Mouse (Mus musculus) retina, postnatal 1 day (tissue): ENCODE data around the gene Olfr15.
A peak's percentile ranks its signal among the peaks of the same experiment; 100 is the strongest.
"Not testable (repeated sequence)": the region's sequence is repeated elsewhere in the genome, so short reads cannot be mapped to it uniquely, and the experiment has no call there.

Experiments used
- DNase-seq: peaks from one replicate; pipeline ENCODE4 v3.0.0-alpha.2; 2012

Gene Olfr15

DNA sequence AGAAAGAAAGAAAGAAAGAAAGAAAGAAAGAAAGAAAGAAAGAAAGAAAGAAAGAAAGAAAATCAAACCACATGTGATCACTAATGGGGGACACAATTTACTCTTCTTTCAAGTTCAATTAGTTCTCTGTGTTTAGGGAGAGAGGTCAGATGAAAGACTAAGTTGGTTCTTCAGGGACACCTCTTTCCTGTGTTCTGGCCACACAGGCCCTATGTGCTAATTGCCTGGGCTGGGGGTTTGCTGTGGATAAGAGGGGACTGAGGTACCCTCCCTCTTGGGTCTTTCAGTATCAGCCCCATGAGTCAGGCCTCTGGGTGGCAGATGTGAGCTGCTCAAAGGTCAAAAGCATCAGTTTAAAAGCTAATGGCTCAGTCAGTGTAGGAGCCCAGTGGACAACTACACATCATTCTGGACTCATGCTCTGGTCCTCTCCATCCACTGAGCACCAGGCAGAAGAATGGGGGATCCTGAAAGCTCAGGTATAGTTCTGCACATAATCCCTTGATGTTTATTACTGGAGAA is at the start of gene Olfr15:
Gene Olfr15 (plus strand): TSS at position 291 of the 522 bp plus-strand sequence.
- peak; percentile 17 for DNase-seq

DNA sequence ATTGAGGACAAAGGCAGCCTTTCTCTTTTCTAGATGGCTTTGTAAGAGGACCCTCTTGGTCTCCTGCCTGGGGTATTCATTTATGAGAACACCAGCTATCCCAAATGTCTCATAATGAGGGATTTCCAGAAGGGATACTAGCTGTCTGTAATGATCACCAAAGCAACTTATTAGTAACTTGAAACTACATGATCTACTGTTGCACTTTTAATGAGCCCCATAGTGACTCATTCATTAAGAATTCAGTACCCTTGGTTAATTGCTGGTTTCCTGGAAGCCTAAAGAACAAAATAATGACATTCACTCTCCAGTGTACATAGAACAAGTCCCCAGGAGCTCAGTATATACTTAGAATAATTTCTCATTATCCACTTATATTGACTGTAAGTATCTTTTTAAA is 49.4 kb upstream of the Olfr15 start:
- peak; percentile 75 for DNase-seq

DNA sequence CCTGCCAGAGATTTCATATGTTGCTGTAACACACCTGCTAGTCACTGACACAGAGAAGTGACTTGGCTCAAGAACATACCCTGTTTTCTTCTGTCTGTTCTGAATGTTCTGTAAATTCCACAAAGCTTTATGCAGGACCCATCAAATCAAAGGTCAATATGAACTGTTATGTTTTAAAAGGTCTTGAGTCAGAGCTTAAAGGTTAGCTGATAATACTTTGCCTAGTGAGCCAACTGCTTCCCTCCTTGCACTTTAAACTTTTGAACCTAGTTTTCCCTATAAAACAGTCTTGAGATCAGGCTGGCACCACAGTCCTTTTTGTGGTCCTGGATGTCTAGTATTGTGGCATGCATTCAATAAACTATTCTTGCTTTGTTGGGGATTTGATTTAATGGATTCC is 42.3 kb upstream of the Olfr15 start:
- no peak for DNase-seq

DNA sequence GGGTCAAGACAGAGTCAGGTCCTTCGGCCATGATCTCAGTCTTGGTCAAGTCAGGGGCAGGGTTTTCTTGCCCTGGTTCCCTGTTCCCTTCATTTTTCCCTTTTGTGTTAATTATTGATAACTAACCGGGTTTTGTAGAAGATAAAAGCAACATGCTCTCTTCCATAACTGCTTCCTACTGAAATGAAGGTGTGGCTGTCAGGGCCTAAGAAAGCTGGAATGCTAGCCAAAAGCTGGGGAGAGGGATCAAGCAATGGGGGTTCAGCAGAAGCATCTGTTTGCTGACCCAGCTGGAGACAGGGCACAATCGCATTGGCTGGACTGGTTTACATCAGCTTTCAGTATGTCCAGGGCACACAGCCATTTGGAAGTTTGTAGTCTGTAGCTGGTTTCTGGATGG is 22.5 kb upstream of the Olfr15 start:
- no peak for DNase-seq

DNA sequence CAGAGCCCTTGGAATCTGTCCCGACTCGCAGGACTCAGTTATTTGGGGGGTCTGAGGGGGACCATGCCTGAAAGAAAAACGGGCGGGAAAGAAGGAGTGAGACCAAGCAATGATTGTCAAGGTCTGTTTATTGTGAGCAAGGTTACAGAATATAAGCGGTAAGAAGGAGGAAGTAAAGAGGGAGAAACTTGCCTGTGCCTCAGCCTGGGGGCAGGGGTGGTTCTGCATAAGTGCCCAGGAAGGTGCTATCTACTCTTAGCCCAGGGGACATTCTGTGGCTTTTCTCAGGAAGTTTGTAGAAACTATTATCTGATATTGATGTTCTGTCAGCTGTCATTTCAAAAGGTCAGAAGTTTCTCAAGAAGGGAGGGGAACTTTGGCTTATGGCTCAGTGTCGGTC is 16.0 kb upstream of the Olfr15 start:
- DNase-seq = not testable (repeated sequence)

DNA sequence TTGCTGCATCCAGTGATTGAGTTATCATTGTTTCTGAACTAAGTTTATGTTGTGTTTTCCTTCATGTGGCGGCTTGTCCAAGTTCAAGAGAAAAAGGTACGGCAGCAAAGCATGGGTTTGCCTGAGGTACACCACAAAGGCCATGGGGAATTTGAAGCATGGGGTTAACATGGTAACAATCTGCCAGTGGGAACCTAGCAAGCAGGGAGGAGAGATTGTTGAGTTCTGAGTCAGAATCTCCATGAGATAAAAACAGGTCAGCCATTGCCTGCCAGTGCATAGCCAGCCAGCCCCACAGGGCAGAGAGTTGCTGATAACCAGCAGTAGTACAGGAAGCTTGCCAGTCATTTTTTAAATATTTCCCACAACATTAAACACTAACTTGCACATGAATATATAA is 10.5 kb upstream of the Olfr15 start:
- no peak for DNase-seq

DNA sequence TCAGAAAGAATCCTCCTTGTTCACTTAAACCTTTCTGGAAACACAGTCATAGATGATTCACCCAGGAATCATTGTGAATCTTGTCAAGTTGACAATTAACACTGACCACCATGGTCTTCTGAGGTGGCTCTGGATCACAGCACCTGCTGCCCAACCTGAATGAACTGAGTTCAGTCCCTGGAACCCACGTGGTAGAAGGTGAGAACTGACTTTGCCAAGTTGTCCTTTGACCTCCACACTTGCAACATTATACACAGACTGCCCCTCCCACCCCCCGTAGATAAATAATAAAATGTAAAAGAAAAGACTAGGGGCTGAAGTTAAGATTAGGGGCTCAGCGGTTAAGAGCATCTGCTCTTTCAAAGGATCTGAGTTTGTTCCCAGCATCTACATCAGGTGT is 2.7 kb upstream of the Olfr15 start:
- no peak for DNase-seq

GRCm38 (mm10) chr16:3829727-3830126 is 951 bp upstream of the Olfr15 start:
- no peak for DNase-seq

GRCm38 (mm10) chr16:3835461-3835860 is 4.8 kb downstream of the Olfr15 start:
- DNase-seq = no peak

- DNase-seq = peak; percentile 39
Measured at GRCm38 (mm10) chr16:3839157-3839885, 8.6 kb downstream of the Olfr15 start.

DNA sequence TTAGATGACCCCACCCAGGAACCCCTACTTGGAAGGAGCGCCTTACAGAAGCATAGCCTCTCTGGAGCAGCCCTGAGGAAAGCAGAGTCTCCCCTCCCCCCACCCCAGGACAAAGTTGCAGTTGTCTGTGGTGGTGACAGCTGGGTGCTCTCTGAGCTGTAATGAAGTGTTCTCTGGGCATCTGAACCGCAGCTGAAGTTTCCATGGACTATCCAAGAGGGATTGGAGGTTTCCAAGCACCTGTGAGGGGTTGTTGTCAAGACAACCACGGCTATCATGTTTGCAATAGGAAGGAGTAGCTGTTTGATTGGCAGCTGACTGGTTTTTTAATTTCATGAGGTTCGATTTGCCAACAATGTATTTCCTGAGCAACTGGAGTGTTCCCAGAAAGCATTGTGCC is 12.3 kb downstream of the Olfr15 start:
- DNase-seq = peak; percentile 52

DNA sequence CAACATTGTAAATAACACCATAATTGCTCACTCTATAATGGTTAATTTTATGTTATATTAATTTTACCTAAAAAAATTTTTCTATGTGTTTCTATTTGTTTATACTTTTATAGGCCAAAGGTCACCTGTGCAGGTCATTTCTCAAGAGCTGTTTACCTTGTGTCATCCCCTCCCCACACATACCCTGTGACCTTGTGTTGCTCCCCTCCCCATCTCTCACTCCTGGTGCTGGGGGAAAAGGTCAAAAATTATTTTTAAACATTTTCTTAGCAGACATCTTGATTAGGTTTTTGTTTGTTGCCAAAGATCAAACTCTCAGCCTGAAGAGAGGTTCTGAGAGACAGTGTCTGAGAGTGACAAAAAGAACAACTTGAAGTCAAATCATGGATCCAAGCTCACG is 13.1 kb downstream of the Olfr15 start:
- DNase-seq = no peak

DNA sequence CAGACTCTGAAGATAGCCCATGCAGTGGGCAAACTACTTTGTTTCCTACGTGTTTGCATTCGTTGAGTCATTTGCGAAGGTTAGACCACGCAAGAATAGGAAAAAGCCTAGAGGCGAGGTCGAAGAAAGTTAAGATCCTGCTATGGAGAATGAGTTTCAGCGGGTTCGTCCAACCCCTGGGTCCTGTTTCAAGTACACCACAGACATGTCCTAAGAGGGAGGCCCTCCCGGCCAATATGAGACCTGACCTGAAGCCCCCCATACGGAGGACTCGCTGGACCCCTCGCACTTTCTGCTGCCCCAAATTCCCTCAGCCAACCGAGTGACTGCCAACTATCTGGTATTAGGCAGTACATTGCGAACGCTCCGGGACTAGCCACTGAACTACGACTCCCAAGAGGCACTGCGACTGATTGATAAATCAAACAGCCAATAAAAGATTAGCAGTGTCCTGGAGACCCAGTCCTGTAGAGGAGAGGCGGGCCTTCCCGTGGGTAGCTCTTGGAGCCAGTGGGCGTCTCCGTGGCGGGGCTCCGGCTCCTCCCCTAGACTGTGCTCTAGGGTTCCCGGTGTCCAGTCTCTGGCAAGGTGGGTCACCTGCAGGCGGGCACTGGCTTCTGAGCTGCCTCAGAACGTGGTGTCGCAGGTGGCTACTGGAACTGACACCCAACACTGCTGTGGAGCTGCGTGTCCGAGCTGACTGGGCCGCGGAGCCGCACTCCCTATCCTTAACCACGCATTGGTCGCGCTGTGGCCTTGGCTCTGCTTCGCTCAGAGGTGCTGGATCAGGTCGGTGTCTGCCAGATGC is 16.2 kb downstream of the Olfr15 start, which contains the start of gene Zfp174:
Gene Zfp174 (plus strand): TSS at position 558 of the 808 bp plus-strand sequence.
- DNase-seq = peak; percentile 98

DNA sequence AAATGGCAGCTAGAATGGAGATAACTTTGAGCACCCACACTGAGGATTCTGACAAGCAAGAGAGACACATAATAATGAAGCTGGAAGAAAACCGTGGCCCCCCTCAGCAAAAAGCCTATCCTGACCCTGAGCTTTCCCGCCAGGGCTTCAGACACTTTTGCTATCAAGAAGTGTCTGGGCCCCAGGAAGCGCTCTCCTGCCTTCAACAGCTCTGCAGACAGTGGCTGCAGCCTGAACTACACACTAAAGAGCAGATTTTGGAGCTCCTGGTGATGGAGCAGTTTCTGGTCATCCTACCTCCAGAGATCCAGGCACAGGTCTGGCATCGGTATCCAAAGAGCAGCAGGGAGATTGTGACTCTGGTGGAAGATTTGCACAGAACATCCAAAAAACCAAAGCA is 17.2 kb downstream of the Olfr15 start:
- DNase-seq = no peak

- DNase-seq = no peak
Measured at GRCm38 (mm10) chr16:3848416-3848815, 17.7 kb downstream of the Olfr15 start.

DNA sequence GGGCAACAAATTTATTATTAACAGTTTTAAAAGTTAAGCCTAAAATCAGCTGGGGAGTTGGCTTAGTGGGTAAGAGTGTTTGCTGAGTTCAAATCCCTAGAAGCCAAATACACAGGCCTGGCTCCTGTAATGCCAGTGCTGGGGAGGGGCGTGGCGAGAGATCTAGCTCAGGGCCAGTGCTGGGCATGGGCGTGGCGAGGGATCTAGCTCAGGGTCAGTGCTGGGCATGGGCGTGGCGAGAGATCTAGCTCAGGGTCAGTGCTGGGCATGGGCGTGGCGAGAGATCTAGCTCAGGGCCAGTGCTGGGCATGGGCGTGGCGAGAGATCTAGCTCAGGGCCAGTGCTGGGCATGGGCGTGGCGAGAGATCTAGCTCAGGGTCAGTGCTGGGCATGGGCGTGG is 20.6 kb downstream of the Olfr15 start:
- not testable (repeated sequence) for DNase-seq

DNA sequence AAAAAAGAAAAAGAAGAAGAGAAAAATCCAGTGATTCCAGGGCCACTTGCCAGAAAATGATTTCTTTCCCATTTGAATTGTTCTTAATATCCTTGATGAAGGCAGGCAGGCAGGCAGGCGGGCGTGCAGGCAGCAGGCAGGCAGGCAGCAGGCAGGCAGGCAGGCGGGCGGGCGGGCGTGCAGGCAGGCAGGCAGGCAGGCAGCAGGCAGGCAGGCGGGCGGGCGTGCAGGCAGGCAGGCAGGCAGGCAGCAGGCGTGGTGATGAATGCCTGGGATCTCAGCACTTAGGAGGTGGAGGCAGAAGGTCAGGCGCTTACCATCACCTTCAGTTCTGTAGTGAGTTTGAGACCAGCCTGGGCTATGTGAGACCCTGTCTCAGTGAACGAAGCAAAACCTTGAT is 21.9 kb downstream of the Olfr15 start:
- DNase-seq = no peak

DNA sequence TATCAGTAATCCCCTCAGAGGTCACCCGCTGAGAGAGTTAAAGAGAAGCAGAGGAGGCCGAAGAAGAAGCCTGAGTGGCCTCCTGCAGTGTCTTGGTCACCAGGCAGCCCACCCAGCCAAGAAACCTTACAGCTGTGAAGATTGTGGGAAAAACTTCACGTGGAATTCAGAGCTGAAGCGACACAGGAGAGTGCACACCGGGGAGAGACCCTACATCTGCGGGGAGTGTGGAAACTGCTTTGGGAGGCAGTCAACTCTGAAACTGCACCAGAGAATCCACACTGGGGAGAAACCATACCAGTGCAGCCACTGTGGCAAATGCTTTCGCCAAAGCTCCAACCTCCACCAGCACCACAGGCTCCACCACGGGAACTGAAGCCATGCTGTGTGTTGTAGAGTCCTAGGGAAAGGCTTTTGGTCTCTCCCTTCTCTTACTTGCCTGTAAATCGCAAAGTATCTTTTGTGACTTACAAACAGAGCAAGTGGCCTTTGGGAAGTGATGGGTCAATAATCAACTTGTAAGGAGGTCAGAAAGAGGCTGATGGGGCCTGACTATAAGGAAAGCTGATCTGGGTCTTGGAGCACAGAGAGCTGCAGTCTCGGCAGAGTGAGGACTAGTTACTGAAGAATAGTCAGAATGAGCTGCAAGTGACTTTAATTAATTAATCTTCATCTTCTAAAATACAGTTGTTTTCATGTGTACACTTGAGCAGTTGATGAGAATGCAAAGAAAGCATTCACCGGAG is 23.9 kb downstream of the Olfr15 start:
- DNase-seq = no peak

DNA sequence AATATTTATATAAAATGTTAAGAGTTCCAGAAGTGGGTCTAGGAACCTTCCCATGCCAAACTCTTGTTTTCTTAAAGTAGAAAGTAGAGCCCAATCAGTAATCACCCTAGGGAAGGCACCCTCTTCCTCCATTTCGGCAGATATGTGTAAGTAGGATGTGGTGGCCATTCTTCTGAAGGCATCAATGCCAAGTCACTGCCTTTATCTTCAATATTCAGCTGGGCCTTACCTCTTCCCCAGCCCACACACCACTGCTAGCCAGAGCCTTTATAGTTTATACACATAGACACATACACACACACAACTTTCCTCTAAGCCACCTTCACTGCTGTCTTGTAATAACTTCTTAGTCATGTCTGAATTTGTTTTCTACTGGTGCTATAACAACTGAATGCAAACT is 25.1 kb downstream of the Olfr15 start:
- DNase-seq = no peak

GRCm38 (mm10) chr16:3859254-3859653 is 28.6 kb downstream of the Olfr15 start:
- no peak for DNase-seq

DNA sequence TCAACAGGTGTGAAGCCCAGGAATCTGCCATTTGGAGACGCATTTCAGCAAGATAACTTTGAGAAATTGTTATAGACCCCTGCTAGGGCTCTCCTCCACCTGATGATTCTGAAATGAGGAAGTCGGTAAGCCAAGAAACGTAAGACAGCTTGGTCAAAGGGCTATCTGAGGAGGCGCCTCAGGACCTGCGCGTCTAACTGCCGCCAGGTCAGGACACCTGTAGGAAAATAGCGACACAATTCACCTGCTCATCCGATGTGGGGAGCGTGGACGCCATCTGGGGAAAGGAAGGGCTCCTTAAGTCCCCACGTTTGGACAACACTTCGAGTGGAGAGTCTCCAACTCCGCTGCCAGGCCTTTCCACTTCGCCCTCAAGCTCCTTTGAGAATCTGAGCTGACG is 41.1 kb downstream of the Olfr15 start:
- DNase-seq = no peak

- peak; percentile 97 for DNase-seq
Measured at GRCm38 (mm10) chr16:3872216-3873047, 41.8 kb downstream of the Olfr15 start, which contains the start of gene Naa60. TSS of gene Naa60 (plus strand) at chr16:3872375.
